ENCODE assay signal across 9 mouse cellular contexts in the genomic region with DNA sequence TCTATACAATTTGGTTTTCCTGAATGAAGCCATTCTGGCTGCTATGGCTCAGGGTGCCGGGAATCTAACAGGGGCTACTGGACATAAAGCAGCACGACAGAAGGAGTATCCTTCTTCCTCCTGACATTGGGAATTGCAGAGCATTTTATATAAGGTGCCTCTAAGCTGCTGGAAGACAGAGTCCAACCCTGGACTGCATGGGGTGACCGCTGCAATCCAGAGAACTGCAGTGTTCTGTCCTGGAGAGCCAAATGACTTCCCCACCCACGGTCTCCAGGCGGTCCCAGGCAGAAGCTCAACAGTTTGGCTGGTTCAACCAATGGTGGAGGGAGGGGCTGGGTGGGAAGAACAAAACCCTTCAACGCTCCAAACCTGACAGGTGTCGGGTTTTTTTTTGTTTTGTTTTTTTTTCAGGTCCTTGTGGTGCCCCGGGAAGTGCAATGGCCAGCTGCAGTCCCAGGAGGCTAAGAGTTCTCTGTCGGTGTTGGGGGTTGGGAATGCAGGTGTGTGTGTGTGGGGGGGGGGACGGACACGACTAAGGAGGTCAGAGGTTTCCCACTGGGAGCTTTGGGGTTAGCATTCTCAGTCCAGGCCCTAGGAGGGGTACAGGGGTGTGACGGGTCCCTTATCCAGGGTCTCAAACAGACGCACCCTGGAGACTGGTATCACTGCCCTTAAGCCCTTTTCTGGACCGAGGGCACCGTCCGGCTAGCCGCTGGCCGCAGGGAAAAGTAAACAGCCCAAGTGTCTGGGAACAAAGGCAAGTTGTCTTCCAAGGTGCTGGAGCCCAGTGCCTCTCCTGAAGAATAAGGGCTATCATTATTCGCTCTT. TPM values are rescaled to one million over a fixed set of nuclear protein-coding genes. Genes with fewer than 3 reads are reported as not detected.
DNase-seq lines count a peak whose midpoint lies in the region; ATAC-seq and TF ChIP-seq lines count a peak whose summit lies in the region.
"Had no signal": no experiment of that assay in that cellular context is flagged by ENCODE, and none has a peak within 500 bp of the region (broad histone marks: within the 10 kb centered on the region; RNA-seq: fewer than 3 reads in every experiment).

No protein-coding gene starts in this region.

- DNase-seq in lung, embryonic 14.5 days, result peak; percentile 21
- DNase-seq in lung, postnatal 10 days, result no peak
- no peak for DNase-seq in MN1 (ENCODE audit: low spot score)
- no peak for DNase-seq in embryo, embryonic 10.5 days (ENCODE audit: low spot score)
- DNase-seq in lung, postnatal 4 days, result no peak
- DNase-seq: layer of hippocampus, adult 9-11 months had no signal

- H3K27ac ChIP-seq in lung, embryonic 14.5 days (ENCODE audit: low read depth), result peak overlapping the region; percentile 98
- H3K27ac ChIP-seq in embryonic facial prominence, embryonic 13.5 days, result peak overlapping the region; percentile 100
- peak overlapping the region; percentile 91; the same call in 1 of the 2 replicates for H3K27ac ChIP-seq in hindbrain, embryonic 16.5 days (ENCODE audit: low read depth, low read length)
- H3K27ac ChIP-seq in neural tube, embryonic 12.5 days, result peak overlapping the region; percentile 97

- peaks cover 29% of the 10 kb centered on the region for H3K4me1 ChIP-seq in lung, embryonic 14.5 days (ENCODE audit: insufficient read depth)
- peaks cover 67% of the 10 kb centered on the region for H3K4me1 ChIP-seq in embryonic facial prominence, embryonic 13.5 days
- H3K4me1 ChIP-seq in hindbrain, embryonic 16.5 days (ENCODE audit: control insufficient read depth, insufficient read depth, low read depth, low read length), result peaks cover 40% of the 10 kb centered on the region
- peaks cover 39% of the 10 kb centered on the region for H3K4me1 ChIP-seq in neural tube, embryonic 12.5 days

- 6% methylated on average over 19 of the region's 19 CpGs for WGBS in lung, embryonic 14.5 days
- WGBS in embryonic facial prominence, embryonic 13.5 days, result 3% methylated on average over 19 of the region's 19 CpGs
- WGBS in hindbrain, embryonic 16.5 days, result 4% methylated on average over 19 of the region's 19 CpGs
- WGBS in neural tube, embryonic 12.5 days, result 2% methylated on average over 19 of the region's 19 CpGs

- H3K4me2 ChIP-seq in lung, embryonic 14.5 days, result peak overlapping the region; percentile 87
- peak overlapping the region; percentile 80 for H3K4me2 ChIP-seq in embryonic facial prominence, embryonic 13.5 days
- peak overlapping the region; percentile 82 for H3K4me2 ChIP-seq in hindbrain, embryonic 16.5 days (ENCODE audit: low read length)
- peak overlapping the region; percentile 75 for H3K4me2 ChIP-seq in neural tube, embryonic 12.5 days (replicated peaks)

- TF ChIP-seq CTCF in lung, embryonic 14.5 days (IDR thresholded peaks at IDR 0.05; ENCODE audit: low read depth), result no peak

- peak overlapping the region; percentile 91 for H3K9ac ChIP-seq in lung, embryonic 14.5 days
- peak overlapping the region; percentile 99 for H3K9ac ChIP-seq in embryonic facial prominence, embryonic 13.5 days
- H3K9ac ChIP-seq in hindbrain, embryonic 16.5 days (ENCODE audit: low read depth, low read length), result peak overlapping the region; percentile 87
- peak overlapping the region; percentile 93 for H3K9ac ChIP-seq in neural tube, embryonic 12.5 days

- no peaks in the 10 kb centered on the region for H3K9me3 ChIP-seq in lung, embryonic 14.5 days (ENCODE audit: low read depth, low read length)
- H3K9me3 ChIP-seq in embryonic facial prominence, embryonic 13.5 days, result no peaks in the 10 kb centered on the region
- H3K9me3 ChIP-seq in hindbrain, embryonic 16.5 days (ENCODE audit: control insufficient read depth, low read length), result no peaks in the 10 kb centered on the region
- H3K9me3 ChIP-seq in neural tube, embryonic 12.5 days, result no peaks in the 10 kb centered on the region

- no peaks in the 10 kb centered on the region for H3K27me3 ChIP-seq in lung, embryonic 14.5 days (ENCODE audit: insufficient read depth, low read length)
- 0 out of 2 replicates have a peak, but pooled peaks cover 9% of the 10 kb centered on the region for H3K27me3 ChIP-seq in embryonic facial prominence, embryonic 13.5 days
- no peaks in the 10 kb centered on the region for H3K27me3 ChIP-seq in hindbrain, embryonic 16.5 days (replicated peaks; ENCODE audit: control insufficient read depth, insufficient read depth, low read length)
- peaks cover 18% of the 10 kb centered on the region; the same call in 1 of the 2 replicates for H3K27me3 ChIP-seq in neural tube, embryonic 12.5 days (replicated peaks)

- H3K36me3 ChIP-seq in lung, embryonic 14.5 days (ENCODE audit: insufficient read depth), result peaks cover 10% of the 10 kb centered on the region
- peaks cover 14% of the 10 kb centered on the region for H3K36me3 ChIP-seq in embryonic facial prominence, embryonic 13.5 days
- peaks cover 8% of the 10 kb centered on the region for H3K36me3 ChIP-seq in hindbrain, embryonic 16.5 days (ENCODE audit: control insufficient read depth, insufficient read depth, low read length)
- peaks cover 6% of the 10 kb centered on the region for H3K36me3 ChIP-seq in neural tube, embryonic 12.5 days

- H3K4me3 ChIP-seq in lung, embryonic 14.5 days (ENCODE audit: low read depth, low read length), result peak overlapping the region; percentile 87
- peak overlapping the region; percentile 95 for H3K4me3 ChIP-seq in embryonic facial prominence, embryonic 13.5 days
- peak overlapping the region; percentile 86 for H3K4me3 ChIP-seq in hindbrain, embryonic 16.5 days (ENCODE audit: low read length)
- peak overlapping the region; percentile 79 for H3K4me3 ChIP-seq in neural tube, embryonic 12.5 days

- ATAC-seq in lung, embryonic 14.5 days (ENCODE audit: insufficient read depth), result peak; percentile 5; the same call in 1 of the 2 replicates
- no peak for ATAC-seq in embryonic facial prominence, embryonic 13.5 days (ENCODE audit: insufficient number of reproducible peaks, insufficient read depth, low FRiP score, low TSS enrichment, low read depth)
- no peak for ATAC-seq in hindbrain, embryonic 16.5 days
- peak; percentile 35; the same call in 1 of the 2 replicates for ATAC-seq in neural tube, embryonic 12.5 days (ENCODE audit: low FRiP score, low read depth)

RNA-seq across cellular contexts. Expression of gene Sertad4, which starts 1.4 kb away (rescaled TPM):
- 22.8 and 23.5 TPM in 2 replicates for polyA plus RNA-seq in lung, embryonic 14.5 days (2014; fragmentation: Nextera tagmentation; extraction: Ambion mirVana)
- polyA plus RNA-seq in embryonic facial prominence, embryonic 13.5 days (2015; fragmentation: Nextera tagmentation; extraction: Ambion mirVana), result 70.8 and 71.4 TPM in 2 replicates
- polyA plus RNA-seq in hindbrain, embryonic 16.5 days (2015; fragmentation: Nextera tagmentation; extraction: Ambion mirVana), result 8.5 and 18.5 TPM in 2 replicates
- polyA plus RNA-seq in neural tube, embryonic 12.5 days (2016; fragmentation: Nextera tagmentation; extraction: Ambion mirVana), result 25.2 and 25.7 TPM in 2 replicates

Comparison
In these comparisons a context has a peak if more than half of its experiments do, and no peak if none do; other contexts are left out.
1. ATAC-seq: peak in lung, embryonic 14.5 days (single experiment) and neural tube, embryonic 12.5 days (single experiment); none in embryonic facial prominence, embryonic 13.5 days (single experiment) and hindbrain, embryonic 16.5 days (single experiment).
2. Peak in every context shown above with its lines, with median percentiles within 50 percentile points of each other: H3K27ac ChIP-seq, H3K4me2 ChIP-seq, H3K4me3 ChIP-seq and H3K9ac ChIP-seq.